Mouse (Mus musculus) cerebral cortex, adult 2 months (tissue): ENCODE results near the gene Memo1.

Experiments used
- WGBS: fragments of 180-500 bp; shearing (Covaris S2); methylation state at CpG from one replicate; pipeline ENCODE4 v1.1.7; 2018; 5-methylcytosine and 5-hydroxymethylcytosine counted together

The Memo1 gene

DNA sequence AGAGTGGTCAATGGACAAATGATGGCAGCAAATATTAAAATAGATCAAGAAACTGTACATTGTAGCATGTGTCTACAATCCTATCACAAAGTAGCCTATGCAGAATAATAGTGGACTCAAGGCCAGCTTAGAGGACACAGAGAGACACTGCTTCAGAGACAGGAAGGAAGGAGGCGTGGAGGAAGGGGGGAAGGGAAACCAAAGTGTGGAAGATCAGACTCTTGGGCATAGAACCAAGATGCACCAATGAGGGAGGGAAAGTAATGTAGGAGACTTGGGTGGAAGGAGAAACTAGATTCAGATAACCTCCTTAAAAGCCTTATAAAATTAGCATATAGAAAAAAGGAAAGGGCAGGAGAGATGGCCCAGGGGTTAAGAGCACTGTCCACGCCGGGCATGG lies 32.9 kb downstream of the Memo1 start:
- WGBS, result 94% methylated on average over 3 of the region's 3 CpGs

DNA sequence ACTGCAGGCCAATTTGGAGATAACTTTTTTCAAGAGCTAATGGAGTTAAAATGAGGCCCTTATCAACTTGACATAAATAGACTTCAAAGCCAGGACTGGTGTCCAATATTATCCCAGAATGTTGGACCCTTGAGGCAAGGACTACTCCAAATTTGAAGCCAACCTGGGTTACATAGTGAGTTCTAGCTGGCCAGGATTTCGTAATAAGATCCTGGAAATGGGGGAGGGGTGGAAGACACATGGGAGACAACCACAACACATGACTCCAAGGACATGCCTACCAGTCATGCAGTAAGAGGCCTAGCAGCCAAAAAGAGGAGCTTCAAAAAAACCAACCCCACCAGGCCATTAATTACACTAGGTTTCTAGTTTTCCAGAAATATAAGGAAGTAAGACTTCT lies 50.0 kb downstream of the Memo1 start:
- 89% methylated on average over 1 of the region's 1 CpGs for WGBS

DNA sequence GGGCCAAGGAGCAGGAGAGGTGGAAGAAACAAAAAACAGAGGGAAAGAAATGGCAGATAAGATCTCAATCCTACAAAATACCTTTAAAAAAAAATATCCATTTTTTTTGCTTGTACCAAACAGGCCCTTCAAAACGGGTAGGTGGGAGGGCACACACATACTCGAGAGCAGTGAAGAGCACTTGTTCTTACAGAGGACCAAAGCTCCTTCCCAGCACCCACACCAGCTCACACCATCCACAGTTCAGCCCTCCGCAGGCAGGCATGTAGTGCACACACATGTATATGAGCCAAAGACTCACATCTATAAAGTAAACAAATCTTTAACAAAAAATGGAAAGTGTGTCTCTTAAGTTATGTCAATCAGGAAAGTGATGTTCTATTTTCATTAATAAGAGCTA lies 52.5 kb downstream of the Memo1 start:
- WGBS, result 73% methylated on average over 3 of the region's 3 CpGs

DNA sequence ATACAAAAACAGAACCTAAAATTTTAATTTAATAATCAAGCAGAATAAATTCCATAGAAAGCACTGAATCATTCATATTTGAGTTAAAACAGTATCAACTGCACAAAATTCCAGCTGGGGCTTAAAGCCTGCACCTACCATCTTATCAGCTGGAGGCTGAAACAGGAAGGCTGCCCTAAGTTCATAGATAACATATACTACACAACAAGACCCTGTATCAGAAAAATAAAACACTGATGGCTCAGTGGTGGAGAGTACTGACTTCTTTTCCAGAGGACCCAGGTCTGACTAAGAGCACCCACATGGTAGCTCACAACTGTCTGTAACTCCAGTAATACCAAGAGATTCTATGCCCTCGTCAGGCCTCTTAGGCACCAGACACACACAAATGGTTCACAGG lies 55.0 kb downstream of the Memo1 start:
- 100% methylated on average over 1 of the region's 1 CpGs for WGBS

- 88% methylated on average over 3 of the region's 3 CpGs for WGBS
Measured at GRCm38 (mm10) chr17:74228131-74228759, 67.1 kb downstream of the Memo1 start.

GRCm38 (mm10) chr17:74217304-74217703 lies 78.0 kb downstream of the Memo1 start:
- WGBS, result 84% methylated on average over 2 of the region's 2 CpGs

DNA sequence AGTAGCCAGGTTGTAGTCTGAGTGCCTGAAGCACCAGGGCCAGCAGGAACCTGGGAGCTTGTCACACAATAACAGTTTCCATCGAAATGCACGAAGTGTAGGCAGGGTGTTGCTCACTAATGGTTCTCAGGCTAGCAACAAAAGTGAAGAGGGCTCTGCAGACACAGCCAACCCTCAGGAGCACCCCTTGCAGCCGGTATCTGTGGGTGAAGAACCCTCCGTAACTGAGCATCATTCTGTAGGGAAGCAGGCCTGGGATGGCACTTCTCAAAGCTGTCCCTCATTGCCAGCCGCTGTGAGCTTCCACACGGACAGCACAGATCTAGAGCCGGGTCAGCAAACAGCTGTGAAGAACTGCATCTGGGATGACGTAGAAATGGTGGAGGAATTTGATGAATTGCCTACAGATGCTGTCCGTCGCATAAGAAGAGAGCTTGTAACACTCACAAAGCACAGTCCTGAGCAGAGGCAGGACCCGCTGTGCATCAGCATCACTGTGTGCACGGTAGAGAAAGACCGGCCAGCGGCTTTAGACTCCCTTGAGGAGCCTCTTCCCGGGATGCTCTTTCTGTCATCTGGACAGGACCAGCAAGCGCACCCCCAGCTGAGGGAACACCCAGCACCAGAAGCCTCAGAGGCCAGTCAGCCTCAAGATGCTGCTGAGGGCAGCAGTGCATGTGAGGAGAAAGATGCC lies 82.3 kb downstream of the Memo1 start:
- WGBS, result 76% methylated on average over 16 of the region's 16 CpGs

- WGBS, result 70% methylated on average over 5 of the region's 5 CpGs
Measured at GRCm38 (mm10) chr17:74209143-74209908, 86.0 kb downstream of the Memo1 start.

- 63% methylated on average over 2 of the region's 2 CpGs for WGBS
Measured at GRCm38 (mm10) chr17:74195943-74196342, 99.4 kb downstream of the Memo1 start.

DNA sequence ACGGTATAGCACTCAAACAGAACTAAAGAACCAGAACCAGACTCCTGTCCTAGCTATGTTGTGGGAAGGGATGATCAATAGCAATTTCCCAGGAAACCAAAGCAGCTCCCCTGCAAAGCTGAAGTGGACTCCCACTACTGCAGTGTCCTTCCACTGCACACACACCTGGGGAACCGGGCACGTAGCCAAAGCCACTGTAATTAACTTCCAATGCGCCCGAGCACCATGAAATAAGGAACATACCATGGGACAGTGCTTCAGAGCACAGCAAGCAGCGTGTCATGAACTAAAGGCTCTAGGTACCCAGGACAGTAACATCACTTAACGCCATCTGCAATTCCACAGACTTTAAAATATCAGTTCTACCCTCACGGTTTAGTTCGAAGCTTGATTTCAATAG lies 100.6 kb downstream of the Memo1 start:
- WGBS, result 77% methylated on average over 9 of the region's 9 CpGs

- 18% methylated on average over 1 of the region's 1 CpGs for WGBS
Measured at GRCm38 (mm10) chr17:74193463-74193862, 101.9 kb downstream of the Memo1 start.

- WGBS, result 83% methylated on average over 5 of the region's 5 CpGs
Measured at GRCm38 (mm10) chr17:74191446-74191845, 103.9 kb downstream of the Memo1 start.

- WGBS, result 60% methylated on average over 5 of the region's 5 CpGs
Measured at GRCm38 (mm10) chr17:74186197-74186596, 109.1 kb downstream of the Memo1 start.

GRCm38 (mm10) chr17:74184739-74185138 lies 110.6 kb downstream of the Memo1 start:
- 97% methylated on average over 1 of the region's 1 CpGs for WGBS

DNA sequence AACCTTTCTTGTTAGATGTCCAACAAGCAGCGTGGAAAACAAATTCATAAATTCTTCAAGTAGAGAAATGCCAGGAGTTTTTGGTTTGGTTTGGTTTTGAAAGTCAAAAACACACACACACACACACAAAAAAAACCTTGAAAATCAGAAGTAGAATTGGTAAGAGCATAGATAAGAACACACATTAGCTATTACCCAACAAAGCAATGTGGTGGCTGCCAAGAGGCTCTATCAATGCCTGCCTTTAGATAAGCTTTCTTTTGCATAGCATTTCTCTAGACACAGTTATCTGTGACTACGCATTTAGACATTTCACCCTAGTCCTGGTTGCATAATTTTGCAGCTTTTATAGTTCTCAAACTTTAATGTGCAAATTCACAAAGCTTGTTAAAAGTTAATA lies 115.7 kb downstream of the Memo1 start:
- WGBS, result 91% methylated on average over 2 of the region's 2 CpGs

GRCm38 (mm10) chr17:74172834-74173233 lies 122.5 kb downstream of the Memo1 start:
- WGBS, result 82% methylated on average over 1 of the region's 1 CpGs

- WGBS, result 8% methylated on average over 9 of the region's 9 CpGs
Measured at GRCm38 (mm10) chr17:74159443-74159894, 135.9 kb downstream of the Memo1 start.

DNA sequence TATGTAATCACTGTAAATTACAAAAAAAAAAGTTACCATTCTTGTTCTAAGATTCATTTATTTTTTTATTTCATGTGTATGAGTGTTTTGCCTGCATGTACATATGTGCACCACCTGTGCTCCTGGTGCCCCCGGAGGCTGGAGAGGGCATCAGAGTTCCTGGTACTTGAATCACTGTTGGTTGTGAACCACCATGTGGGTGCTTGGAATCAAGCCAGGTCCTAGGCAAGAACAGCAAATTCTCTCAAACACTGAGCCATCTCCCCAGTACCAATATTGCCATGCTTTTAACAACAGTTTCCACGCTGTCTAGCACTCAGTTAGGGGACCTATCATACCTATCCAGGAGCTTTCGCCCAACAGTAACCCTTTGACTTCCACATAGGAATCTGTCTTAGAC lies 137.2 kb downstream of the Memo1 start:
- WGBS, result 83% methylated on average over 3 of the region's 3 CpGs
